Mouse (Mus musculus) adrenal gland, adult 18-20 months (tissue): ENCODE measurements at regions not wholly inside any gene's neighbourhood (a gene's known extent, or its start where the extent isn't known, plus 50 kb on each side); places are given as distances from the start of the nearest gene placed in this dataset.

ENCODE experiments used
- DNase-seq, 2 experiments: peaks; one replicate each; pipeline ENCODE4 v3.0.0; 2021 to 2022; ENCODE audit warnings: low spot score in 2 of 2

DNA sequence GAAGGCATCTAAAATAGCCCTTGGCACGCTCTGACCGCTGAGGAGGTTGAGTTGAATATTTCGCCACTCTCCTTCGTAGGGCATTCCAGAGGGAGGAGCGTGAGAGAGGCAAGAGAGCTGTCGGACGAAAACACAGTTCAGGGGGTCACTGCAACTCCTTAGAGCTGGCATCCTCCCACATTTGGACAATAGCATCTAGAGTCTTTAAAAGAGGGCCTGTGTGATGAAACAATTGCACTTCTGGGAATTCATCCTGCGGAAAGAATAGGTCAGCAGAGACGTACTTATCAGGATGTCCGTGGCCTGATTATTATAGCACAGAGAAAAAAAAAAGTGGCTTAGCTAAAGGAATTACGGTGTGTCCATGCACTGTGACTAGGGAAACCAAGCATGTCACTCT is 156.8 kb downstream of the Efnb1 start:
- DNase-seq = no peak

DNA sequence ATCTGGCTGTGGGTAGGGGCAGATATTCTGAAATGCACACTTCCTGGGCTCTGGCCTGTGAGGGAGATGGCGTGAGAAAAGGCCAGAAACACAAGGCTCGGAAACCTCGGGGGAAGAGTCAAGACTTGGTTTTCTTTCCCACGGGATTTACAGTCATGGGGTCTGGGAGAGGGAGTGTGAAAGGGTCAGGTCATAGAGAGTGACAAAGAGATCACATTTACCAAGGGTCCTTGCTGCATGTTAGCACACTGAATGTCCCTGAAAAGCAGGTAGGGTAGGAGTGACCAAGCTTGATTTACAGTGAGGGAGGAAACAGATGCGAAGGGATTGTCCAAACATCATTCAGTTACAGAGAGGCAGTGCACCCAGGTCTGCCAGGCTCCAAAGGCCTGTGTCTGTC is 156.0 kb downstream of the Efnb1 start:
- DNase-seq = no peak

DNA sequence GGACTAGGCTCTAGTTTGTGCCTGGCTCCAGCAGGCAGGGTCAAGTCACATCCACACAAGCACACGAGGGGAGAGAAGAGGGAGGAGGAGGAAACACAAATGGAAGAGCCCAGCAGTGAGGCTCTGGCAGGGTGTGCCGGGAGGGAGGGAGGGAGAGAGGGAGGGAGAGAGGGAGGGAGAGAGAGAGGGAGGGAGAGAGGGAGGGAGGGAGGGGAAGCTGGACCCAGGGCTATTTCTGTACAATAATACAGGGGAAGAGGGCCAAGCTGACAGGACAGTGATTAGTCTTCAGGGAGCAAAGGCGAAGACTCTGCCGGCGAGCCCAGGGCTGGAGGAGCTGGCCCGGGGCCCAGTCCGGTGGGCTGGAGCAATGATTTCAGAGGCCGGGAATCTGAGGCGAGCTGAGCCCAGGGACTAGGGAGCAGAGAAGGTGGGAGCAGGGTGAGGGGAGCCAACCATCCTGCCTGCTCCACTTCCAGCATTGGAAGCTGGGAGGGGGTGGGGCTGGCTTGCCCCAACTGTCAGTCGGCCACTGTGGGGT is 155.6 kb downstream of the Efnb1 start:
- DNase-seq = no peak

GRCm38 (mm10) chrX:99287988-99288387 is 152.1 kb downstream of the Efnb1 start:
- DNase-seq = no peak

DNA sequence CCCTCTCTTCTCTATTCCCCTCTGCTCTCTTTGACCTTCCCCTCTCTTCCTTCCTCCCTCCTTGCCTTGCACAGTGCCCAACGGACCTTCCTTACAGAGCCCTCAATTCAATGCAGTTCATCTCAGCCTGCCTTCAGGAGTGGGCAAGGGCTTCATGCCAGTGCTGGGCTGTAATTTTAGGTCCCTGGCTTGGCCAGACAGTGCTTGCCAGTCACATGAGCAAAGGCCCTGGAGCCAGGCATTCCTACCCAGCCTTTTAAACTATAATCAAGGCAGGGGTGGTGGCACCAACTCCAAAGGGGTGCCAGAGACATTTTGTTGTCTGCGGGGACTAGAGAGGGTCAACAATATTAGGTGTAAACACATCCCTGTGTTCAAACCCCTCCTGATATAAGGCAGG is 150.9 kb downstream of the Efnb1 start:
- DNase-seq = no peak

DNA sequence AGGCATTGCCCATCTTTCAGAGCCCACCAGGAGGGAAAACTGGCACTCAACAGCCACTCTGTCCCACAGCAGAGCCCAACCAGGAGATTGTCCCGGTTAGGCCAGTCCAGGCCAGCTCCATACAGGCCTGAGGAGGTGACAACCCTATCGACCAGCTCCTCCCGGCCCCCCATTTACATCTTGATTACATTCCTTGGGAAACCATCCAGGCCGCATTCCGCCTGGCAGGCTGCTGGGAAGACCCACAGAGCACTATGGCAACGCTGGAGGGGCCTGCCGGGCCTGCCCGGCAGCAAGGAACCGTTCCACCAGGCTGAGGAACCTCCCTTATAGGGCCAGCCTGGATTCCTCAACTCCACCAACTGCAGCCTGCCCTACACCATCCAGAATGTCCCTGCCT is 149.7 kb downstream of the Efnb1 start:
- no peak for DNase-seq

GRCm38 (mm10) chrX:99280991-99281390 is 145.1 kb downstream of the Efnb1 start:
- no peak for DNase-seq

GRCm38 (mm10) chrX:99280543-99280942 is 144.6 kb downstream of the Efnb1 start:
- no peak for DNase-seq

GRCm38 (mm10) chrX:99275536-99275935 is 139.6 kb downstream of the Efnb1 start:
- peak in 1 of 2 experiments; percentile 41 for DNase-seq

DNA sequence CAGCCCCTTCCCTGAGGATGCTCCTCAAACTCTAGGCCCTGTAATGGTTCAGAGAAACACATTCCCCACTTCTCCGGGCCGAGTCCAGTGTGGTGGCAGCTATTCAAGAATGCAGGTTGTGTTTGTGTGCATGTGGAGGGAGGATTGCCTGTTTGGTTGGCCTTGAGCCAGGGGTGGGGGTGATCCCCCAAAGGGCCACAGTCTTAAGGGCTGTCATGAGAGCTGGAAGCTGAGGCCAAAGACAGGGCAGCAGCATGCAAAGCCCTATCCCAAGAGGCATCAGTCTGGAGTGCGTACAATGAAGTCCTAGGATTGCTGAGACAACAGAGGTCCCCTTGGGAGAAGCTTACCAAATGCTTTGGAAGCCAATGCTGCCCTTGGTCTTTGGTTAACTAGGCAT is 136.0 kb downstream of the Efnb1 start:
- DNase-seq = no peak

DNA sequence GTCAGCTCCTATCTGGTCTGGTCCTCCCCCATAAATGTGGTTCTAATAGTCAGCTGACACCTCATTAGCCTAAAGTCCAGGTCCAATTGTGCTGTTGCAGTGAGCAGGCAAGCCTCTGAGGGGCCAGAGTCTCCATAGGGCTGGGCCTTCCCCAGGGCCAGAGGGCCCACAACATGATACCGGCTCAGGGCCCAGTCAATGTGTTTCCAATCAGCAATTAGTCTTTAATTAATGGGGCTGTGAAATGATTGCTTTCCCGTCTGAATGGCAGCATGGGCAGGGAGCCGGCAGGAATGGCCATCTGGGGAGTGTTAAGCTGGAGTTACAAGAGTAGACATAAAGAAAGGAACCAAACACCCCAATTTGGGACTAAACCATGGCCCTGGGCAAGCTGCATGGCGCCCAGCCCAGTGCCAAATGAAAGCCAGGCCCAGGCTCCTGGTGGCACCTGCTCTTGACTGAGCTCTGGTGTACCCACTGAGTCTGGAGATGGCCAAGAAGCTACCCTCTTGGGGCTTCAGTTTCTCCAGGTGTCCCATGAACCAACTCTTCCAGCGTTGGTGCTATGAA is 113.2 kb downstream of the Efnb1 start:
- no peak for DNase-seq

DNA sequence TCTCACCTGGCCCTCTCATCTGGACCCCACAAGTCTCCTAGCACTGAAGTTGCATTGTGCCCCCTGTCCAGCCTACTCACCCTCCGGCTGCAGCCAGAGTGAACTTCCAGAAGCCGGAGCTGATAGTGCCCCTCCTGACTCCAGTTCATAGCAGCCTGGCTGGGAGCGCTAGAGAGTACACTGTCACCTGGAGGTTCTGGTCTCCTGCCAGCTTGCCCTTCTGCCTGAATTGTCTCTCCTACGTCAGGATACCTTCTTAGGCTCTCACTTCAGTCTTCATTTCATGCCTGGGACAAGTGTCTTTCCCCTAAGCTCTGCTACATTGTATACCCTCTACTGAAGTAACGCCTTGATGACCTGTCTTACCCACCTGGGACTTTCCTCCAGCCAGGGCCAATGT is 112.3 kb downstream of the Efnb1 start:
- DNase-seq = no peak

- DNase-seq = no peak
These were observed 110.8 kb downstream of the Efnb1 start for GRCm38 (mm10) chrX:99246704-99247103.

- DNase-seq = no peak
These were observed 110.1 kb downstream of the Efnb1 start for GRCm38 (mm10) chrX:99246051-99246450.

DNA sequence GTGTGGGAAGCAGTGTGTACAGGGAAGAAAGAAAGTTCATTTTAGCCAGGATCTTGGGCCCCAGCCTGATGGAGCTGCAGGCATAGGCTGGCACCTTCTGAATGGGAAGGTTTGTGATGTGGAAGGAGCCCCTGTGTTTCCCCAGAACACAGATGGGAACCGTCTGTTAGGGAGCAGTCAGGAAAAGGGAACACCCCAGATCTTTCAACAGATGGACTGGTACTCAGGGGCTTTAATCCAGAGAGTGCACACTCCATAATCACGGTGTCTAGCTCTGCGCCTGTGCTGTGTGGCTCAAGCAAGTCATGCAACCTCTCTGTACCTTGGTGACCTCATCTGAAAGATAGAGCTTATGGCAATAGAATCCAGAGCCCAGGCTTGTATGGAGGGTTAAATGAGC is 109.6 kb downstream of the Efnb1 start:
- DNase-seq = no peak

DNA sequence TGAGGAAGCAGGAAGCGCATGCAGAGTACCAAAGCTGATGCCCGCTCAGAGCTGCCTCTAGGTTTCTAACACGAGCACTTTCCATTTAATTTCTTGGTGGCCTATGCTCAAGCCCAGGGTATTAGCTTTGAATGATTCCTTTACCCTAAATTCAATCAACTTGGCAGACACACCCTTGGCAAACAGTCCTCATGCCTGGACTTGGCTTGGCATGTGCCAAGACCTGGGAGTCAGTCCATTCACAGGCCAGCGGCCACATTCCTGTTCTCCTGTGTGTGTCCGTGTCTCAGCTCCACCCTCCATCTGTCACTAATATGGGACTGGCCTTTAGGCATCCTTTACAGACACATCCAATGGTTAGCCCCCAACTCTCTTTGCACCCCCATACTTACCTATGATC is 107.3 kb downstream of the Efnb1 start:
- DNase-seq = no peak

DNA sequence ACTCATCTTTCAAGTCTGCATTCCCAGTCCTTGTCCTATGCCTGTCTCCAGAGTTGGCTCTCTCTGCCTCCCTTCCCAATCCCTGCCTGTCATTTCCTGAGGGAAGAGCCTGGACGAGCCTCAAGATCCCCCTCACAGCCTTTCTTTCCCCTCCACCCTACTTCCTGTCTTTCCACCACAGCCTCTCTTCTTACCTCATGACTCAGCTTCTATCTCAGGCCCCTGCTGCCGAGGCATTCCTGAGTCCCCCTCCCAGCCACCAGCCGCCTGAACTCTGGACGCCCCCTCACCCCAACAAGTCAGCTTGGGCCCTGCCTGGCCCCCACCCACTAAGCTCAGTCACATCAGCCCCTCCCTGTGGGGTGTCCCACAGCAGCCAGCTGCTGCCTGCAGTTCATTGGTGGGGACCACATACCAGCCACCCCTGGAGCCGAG is 105.8 kb downstream of the Efnb1 start:
- no peak for DNase-seq

DNA sequence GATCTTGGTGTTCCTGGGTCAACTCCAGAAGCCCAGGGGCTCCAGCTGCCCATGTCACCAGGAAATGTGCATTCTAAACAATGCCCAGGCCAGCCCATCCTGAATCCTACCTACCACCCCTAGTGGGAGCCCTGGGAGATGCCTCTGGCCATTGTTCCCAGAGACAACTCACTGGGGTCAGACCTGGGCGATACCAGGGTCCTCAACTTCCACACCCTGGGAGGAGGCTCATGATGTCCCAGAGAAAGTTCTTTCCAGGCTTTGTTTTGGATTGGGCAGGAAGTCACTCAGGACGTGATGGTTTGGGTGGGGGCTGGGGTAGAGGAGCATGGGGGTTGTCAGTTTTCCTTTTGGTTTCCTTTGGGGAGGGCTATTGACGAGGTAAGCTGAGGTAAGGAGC is 97.1 kb downstream of the Efnb1 start:
- DNase-seq = no peak

DNA sequence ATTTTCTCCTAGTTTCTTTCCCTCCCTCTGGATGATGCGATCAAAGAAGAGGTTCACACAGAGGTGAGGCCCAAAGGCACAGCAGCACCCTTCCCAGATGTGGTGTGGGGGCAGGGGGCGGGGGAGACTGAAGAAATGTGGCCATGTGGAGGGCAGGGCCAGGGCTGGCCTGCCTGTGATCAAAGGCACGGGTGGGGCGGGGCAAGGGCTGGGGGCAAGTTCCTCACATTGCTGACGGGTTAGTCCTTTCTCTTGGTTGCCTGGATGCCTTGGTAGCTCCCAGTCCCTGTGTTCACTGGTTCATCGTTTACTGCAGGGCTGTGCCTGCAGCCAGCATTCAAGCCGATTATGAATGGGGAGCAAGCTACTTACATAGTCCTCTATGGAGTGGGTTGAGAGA is 96.4 kb downstream of the Efnb1 start:
- no peak for DNase-seq

- no peak for DNase-seq
These were observed 89.3 kb downstream of the Efnb1 start for GRCm38 (mm10) chrX:99225111-99225752.

DNA sequence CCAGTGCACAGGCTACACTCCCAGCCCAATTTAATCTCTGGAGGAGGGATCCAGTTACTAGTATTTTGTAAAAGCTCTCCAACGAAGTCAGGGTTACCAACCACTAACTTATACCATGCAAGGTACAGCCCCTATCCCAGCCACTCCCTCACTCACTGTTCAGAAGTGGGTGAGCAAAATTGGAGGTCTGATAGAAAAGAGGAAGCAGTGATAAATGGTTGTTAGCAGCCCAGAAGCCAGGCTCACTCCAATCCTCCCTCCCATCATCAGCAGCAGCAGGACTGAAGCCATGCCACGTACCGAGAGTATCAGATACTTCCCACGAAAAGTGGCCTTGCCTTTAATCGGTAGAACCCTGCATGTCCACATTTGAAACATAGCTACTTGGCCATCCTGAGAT is 86.1 kb downstream of the Efnb1 start:
- DNase-seq = no peak

DNA sequence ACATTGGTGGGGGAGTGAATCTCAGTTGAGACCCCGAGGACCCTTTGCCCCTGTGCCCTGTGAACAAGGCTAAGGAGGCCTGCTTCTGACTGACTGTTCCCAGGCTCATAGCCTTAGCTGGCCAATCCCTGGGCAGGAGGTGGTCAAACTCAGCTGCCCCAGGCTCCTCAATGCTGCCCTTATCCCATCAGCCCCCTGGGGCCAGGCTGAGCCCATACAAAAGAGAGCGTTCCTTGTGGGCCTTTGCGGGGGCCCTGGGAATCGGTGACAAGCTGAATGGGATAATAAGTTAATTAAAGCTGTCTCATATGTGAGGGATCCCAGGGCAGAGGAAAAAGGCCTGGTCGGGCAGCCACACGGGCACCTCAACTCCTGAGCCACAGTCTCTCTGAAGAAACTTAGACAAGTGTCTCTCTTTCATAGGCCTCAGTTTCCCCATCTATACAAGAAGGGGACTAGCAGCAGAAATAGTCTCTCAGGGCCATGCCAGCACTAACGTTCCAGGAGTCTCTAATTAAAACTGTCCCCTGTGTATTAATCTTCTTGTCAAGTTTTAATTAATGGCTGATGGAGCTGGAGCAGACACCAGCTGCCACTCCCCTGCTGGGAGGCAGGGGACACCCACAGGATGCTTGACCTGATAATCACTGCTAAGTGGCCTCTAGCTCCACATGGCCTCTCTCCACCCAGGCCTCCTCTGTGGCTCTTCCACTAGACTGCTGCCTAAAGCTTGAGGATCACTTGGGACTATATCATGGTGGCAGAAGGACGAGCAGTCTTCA is 84.9 kb downstream of the Efnb1 start:
- DNase-seq = no peak
